Mouse (Mus musculus) testis, adult 2 months (tissue): ENCODE data around the gene Siah1b.

Experiments
- CTCF ChIP-seq: fragments of 200-500 bp; IDR thresholded peaks from 2 replicates; pipeline ENCODE4 v1.5.1; 2012; ENCODE audit warnings: low read depth, mild to moderate bottlenecking, inconsistent platforms, low read length, moderate library complexity; ENCODE audit not compliant: control insufficient read depth, insufficient read depth, insufficient replicate concordance
- POLR2A ChIP-seq: fragments of 200-500 bp; IDR thresholded peaks from 2 replicates; pipeline ENCODE4 v1.6.1; 2012; ENCODE audit warnings: low read depth, mild to moderate bottlenecking, inconsistent platforms, low read length, moderate library complexity; ENCODE audit not compliant: control insufficient read depth

- TF ChIP-seq CTCF = no peak
- no peak for TF ChIP-seq POLR2A
These were observed 20.6 kb downstream of the Siah1b start for GRCm38 (mm10) chrX:164055726-164056125.
